Mouse (Mus musculus) heart, embryonic 12.5 days (tissue): ENCODE data around the gene Traf5. TPM values are rescaled to one million over a fixed set of nuclear protein-coding genes. Genes with fewer than 3 reads are reported as not detected.

ENCODE experiments used
- ATAC-seq: fragments of 200-750 bp; cut with Nextera tagmentation; 2 replicates; pipeline ENCODE4 v1.8.0; 2017; ENCODE audit warnings: moderate TSS enrichment, moderate library complexity; ENCODE audit not compliant: insufficient number of reproducible peaks, low FRiP score
- H3K27ac ChIP-seq: fragments of 300-500 bp; sonication (generic); 2 replicates; pipeline ENCODE4 v1.5.1; 2016; ENCODE audit warnings: mild to moderate bottlenecking, moderate library complexity; ENCODE audit not compliant: poor library complexity, severe bottlenecking
- H3K27me3 ChIP-seq: fragments of 300-500 bp; sonication (generic); replicated peaks from 2 replicates; pipeline ENCODE4 v1.6.1; 2016; ENCODE audit warnings: mild to moderate bottlenecking, moderate library complexity
- H3K36me3 ChIP-seq: fragments of 300-500 bp; sonication (generic); 2 replicates; pipeline ENCODE4 v1.6.1; 2016; ENCODE audit warnings: mild to moderate bottlenecking, moderate library complexity
- H3K4me1 ChIP-seq: fragments of 300-500 bp; sonication (generic); replicated peaks from 2 replicates; pipeline ENCODE4 v1.6.1; 2016; ENCODE audit warnings: mild to moderate bottlenecking
- H3K4me2 ChIP-seq: fragments of 300-500 bp; sonication (generic); 2 replicates; pipeline ENCODE4 v1.6.1; 2016; ENCODE audit warnings: mild to moderate bottlenecking, moderate library complexity
- H3K4me3 ChIP-seq: fragments of 300-500 bp; sonication (generic); 2 replicates; pipeline ENCODE4 v1.5.1; 2016; ENCODE audit warnings: mild to moderate bottlenecking
- H3K9ac ChIP-seq: fragments of 300-500 bp; sonication (generic); 2 replicates; pipeline ENCODE4 v1.6.1; 2016; ENCODE audit warnings: mild to moderate bottlenecking, moderate library complexity
- H3K9me3 ChIP-seq: fragments of 300-500 bp; sonication (generic); replicated peaks from 2 replicates; pipeline ENCODE4 v1.6.1; 2016; ENCODE audit warnings: mild to moderate bottlenecking, moderate library complexity
- WGBS: fragments of 180-500 bp; shearing (Covaris S2); methylation state at CpG from one replicate; pipeline ENCODE4 v1.1.7; 2016; 5-methylcytosine and 5-hydroxymethylcytosine counted together
- polyA plus RNA-seq: library from polyadenylated mRNA; unstranded; fragments of >200 nt; fragmentation: Nextera tagmentation; extraction: Ambion mirVana; gene quantifications from 2 replicates; pipeline ENCODE4 v1.2.1, GENCODE M21; 2016

Gene Traf5
- polyA plus RNA-seq, 1 experiment from 2014 or later, result 10.8 TPM

GRCm38 (mm10) chr1:192109169-192109568, 16.8 kb upstream of the Traf5 start:
- Histone ChIP-seq H3K9ac (no peak overlapping the region), H3K4me2 (no peak overlapping the region), H3K27ac (peak overlapping the region; percentile 86), H3K4me1 (peaks cover 13% of the 10 kb centered on the region), H3K36me3 (peaks cover 62% of the 10 kb centered on the region), H3K4me3 (no peak overlapping the region), H3K9me3 (no peaks in the 10 kb centered on the region), H3K27me3 (no peaks in the 10 kb centered on the region)
- no peak for ATAC-seq
- WGBS, result 40% methylated on average over 6 of the region's 6 CpGs

GRCm38 (mm10) chr1:192107352-192107751, 15.0 kb upstream of the Traf5 start:
- Histone ChIP-seq H3K4me1 (peaks cover 25% of the 10 kb centered on the region), H3K9me3 (no peaks in the 10 kb centered on the region), H3K27ac (no peak overlapping the region), H3K9ac (no peak overlapping the region), H3K27me3 (no peaks in the 10 kb centered on the region), H3K4me3 (no peak overlapping the region), H3K4me2 (no peak overlapping the region), H3K36me3 (peaks cover 54% of the 10 kb centered on the region)
- WGBS, result 21% methylated on average over 2 of the region's 2 CpGs
- 0 out of 2 replicates have a peak, but pooled peaks have one; percentile 61 for ATAC-seq

GRCm38 (mm10) chr1:192105902-192106389, 13.6 kb upstream of the Traf5 start:
- Histone ChIP-seq H3K4me3 (no peak overlapping the region), H3K27me3 (no peaks in the 10 kb centered on the region), H3K9me3 (no peaks in the 10 kb centered on the region), H3K27ac (no peak overlapping the region), H3K4me2 (no peak overlapping the region), H3K4me1 (peaks cover 34% of the 10 kb centered on the region), H3K36me3 (peaks cover 47% of the 10 kb centered on the region), H3K9ac (no peak overlapping the region)
- ATAC-seq, result no peak
- 85% methylated on average over 4 of the region's 4 CpGs for WGBS

GRCm38 (mm10) chr1:192104021-192104420, 11.7 kb upstream of the Traf5 start:
- peaks cover 41% of the 10 kb centered on the region for H3K36me3 ChIP-seq
- peaks cover 22% of the 10 kb centered on the region for H3K4me1 ChIP-seq
- H3K27ac ChIP-seq, result no peak overlapping the region
- H3K27me3 ChIP-seq, result no peaks in the 10 kb centered on the region
- no peak overlapping the region for H3K4me2 ChIP-seq
- no peak overlapping the region for H3K4me3 ChIP-seq
- H3K9me3 ChIP-seq, result no peaks in the 10 kb centered on the region
- H3K9ac ChIP-seq, result no peak overlapping the region
- WGBS, result 95% methylated on average over 9 of the region's 9 CpGs
- ATAC-seq, result 0 out of 2 replicates have a peak, but pooled peaks have one; percentile 18

GRCm38 (mm10) chr1:192103176-192103575, 10.8 kb upstream of the Traf5 start:
- ATAC-seq, result no peak
- WGBS, result 61% methylated on average over 6 of the region's 6 CpGs
- no peak overlapping the region for H3K9ac ChIP-seq
- H3K27me3 ChIP-seq, result no peaks in the 10 kb centered on the region
- 0 out of 2 replicates have a peak overlapping the region, but pooled peaks have one; percentile 2 for H3K27ac ChIP-seq
- H3K4me1 ChIP-seq, result peaks cover 22% of the 10 kb centered on the region
- no peak overlapping the region for H3K4me2 ChIP-seq
- H3K9me3 ChIP-seq, result no peaks in the 10 kb centered on the region
- peaks cover 38% of the 10 kb centered on the region for H3K36me3 ChIP-seq
- H3K4me3 ChIP-seq, result no peak overlapping the region

- Histone ChIP-seq H3K27me3 (no peaks in the 10 kb centered on the region), H3K27ac (no peak overlapping the region), H3K9me3 (no peaks in the 10 kb centered on the region), H3K4me1 (peaks cover 22% of the 10 kb centered on the region), H3K4me2 (no peak overlapping the region), H3K4me3 (no peak overlapping the region), H3K9ac (no peak overlapping the region), H3K36me3 (peaks cover 41% of the 10 kb centered on the region)
- ATAC-seq, result no peak
- WGBS, result 68% methylated on average over 8 of the region's 8 CpGs
Measured at GRCm38 (mm10) chr1:192101359-192101758, 9.0 kb upstream of the Traf5 start.

GRCm38 (mm10) chr1:192100742-192101141, 8.4 kb upstream of the Traf5 start:
- no peak overlapping the region for H3K9ac ChIP-seq
- no peak overlapping the region for H3K4me3 ChIP-seq
- 91% methylated on average over 11 of the region's 11 CpGs for WGBS
- no peak overlapping the region for H3K27ac ChIP-seq
- no peak overlapping the region for H3K4me2 ChIP-seq
- peaks cover 22% of the 10 kb centered on the region for H3K4me1 ChIP-seq
- H3K9me3 ChIP-seq, result no peaks in the 10 kb centered on the region
- peaks cover 39% of the 10 kb centered on the region for H3K36me3 ChIP-seq
- H3K27me3 ChIP-seq, result no peaks in the 10 kb centered on the region
- ATAC-seq, result no peak

- Histone ChIP-seq H3K4me3 (no peak overlapping the region), H3K36me3 (peaks cover 13% of the 10 kb centered on the region), H3K9me3 (no peaks in the 10 kb centered on the region), H3K4me1 (peaks cover 12% of the 10 kb centered on the region), H3K27ac (no peak overlapping the region), H3K9ac (no peak overlapping the region), H3K4me2 (no peak overlapping the region), H3K27me3 (peaks cover 4% of the 10 kb centered on the region; the same call in 1 of the 2 replicates)
- no peak for ATAC-seq
- WGBS, result 86% methylated on average over 5 of the region's 5 CpGs
Measured at GRCm38 (mm10) chr1:192095626-192096025, 3.3 kb upstream of the Traf5 start.

- WGBS, result 54% methylated on average over 13 of the region's 13 CpGs
- H3K36me3 ChIP-seq, result peaks cover 10% of the 10 kb centered on the region
- no peak for ATAC-seq
- H3K4me2 ChIP-seq, result no peak overlapping the region
- no peak overlapping the region for H3K9ac ChIP-seq
- peaks cover 16% of the 10 kb centered on the region for H3K4me1 ChIP-seq
- no peaks in the 10 kb centered on the region for H3K9me3 ChIP-seq
- H3K4me3 ChIP-seq, result no peak overlapping the region
- peaks cover 7% of the 10 kb centered on the region; the same call in 1 of the 2 replicates for H3K27me3 ChIP-seq
- H3K27ac ChIP-seq, result no peak overlapping the region
Measured at GRCm38 (mm10) chr1:192094451-192095170, 2.3 kb upstream of the Traf5 start.

- 28% methylated on average over 16 of the region's 16 CpGs for whole genome bisulfite sequencing
- Histone ChIP-seq H3K9ac (no peak overlapping the region), H3K4me3 (peak overlapping the region; percentile 69), H3K4me1 (peaks cover 28% of the 10 kb centered on the region), H3K27me3 (peaks cover 12% of the 10 kb centered on the region; the same call in 1 of the 2 replicates), H3K9me3 (no peaks in the 10 kb centered on the region), H3K27ac (no peak overlapping the region), H3K4me2 (peak overlapping the region; percentile 87), H3K36me3 (peaks cover 4% of the 10 kb centered on the region; the same call in 1 of the 2 replicates)
- ATAC-seq, result peak; percentile 83
Measured at GRCm38 (mm10) chr1:192092879-192093660, 711 bp upstream of the Traf5 start.
